Mouse (Mus musculus) kidney, adult 8-10 months (tissue): ENCODE measurements around the gene Gpatch2l.

Experiments used
- DNase-seq, 2 experiments: peaks; one replicate each; pipeline ENCODE4 v3.0.0; 2022

The Gpatch2l gene

GRCm38 (mm10) chr12:86280000-86280399, 38.3 kb downstream of the Gpatch2l start:
- DNase-seq: no peak

DNA sequence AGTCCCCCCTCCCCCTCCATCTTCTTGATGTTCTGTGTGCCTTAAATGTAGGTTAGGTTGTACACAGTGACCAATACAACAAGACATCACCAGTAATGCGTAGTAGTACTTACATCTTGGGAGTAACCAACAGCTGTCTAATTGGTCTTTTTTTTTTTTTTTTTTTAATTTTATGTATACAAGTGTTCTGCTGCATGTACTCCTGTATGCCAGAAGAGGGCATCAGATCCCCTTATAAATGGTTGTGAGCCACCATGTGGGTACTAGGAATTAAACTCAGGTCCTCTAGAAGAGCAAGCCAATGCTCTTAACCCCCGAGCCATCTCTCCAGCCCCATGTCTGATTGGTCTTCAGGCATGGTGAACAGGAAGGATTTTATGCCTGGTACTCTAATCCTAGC, 44.0 kb downstream of the Gpatch2l start:
- no peak for DNase-seq

- DNase-seq: no peak
Observed at GRCm38 (mm10) chr12:86297450-86297849, 55.8 kb downstream of the Gpatch2l start.

- peak in 1 of 2 experiments; percentile 51 for DNase-seq
Observed at GRCm38 (mm10) chr12:86302973-86303372, 61.3 kb downstream of the Gpatch2l start.

DNA sequence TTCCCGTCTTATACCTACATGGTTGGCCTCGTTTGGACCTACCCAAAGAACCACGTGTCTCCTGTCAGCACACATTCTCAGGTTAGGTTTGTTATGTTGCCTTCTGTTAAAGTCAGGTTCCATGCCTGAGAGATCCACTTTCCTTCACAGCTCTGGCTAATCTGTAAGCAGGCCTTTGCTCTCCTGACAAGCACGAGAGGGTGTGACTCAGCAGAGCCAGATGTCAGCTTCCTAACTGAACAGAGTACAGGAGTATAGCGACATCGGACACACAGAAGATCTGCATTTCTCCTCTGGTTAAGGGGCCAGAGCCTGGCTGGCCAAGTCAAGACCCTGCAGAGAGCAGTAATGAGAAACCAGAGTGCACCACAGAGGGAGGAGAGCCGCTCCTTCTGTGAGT, 63.4 kb downstream of the Gpatch2l start:
- DNase-seq: no peak

GRCm38 (mm10) chr12:86305635-86306243, 64.1 kb downstream of the Gpatch2l start:
- no peak for DNase-seq

GRCm38 (mm10) chr12:86309474-86309873, 67.8 kb downstream of the Gpatch2l start:
- no peak for DNase-seq

- no peak for DNase-seq
Observed at GRCm38 (mm10) chr12:86309902-86310301, 68.2 kb downstream of the Gpatch2l start.

DNA sequence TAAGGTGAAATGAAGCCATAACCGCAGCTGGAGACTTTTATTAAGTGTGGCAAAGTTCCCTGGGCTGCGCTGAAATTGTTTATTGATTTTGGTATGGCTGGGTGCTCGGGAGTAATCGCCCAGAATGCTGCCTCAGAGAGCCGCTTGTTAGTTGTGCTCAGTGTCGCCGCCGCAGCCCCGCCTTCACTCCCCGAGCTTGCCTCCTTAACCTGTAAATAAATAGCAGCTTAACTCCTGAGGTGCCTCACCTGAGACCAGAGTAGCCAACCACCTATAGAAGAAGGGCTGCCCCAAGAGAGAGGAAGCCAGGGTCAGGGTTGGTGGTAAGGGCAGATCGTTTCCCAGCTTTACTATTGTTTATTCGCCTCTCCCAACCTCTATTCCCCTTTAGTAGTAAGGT, 79.0 kb downstream of the Gpatch2l start:
- DNase-seq: no peak

- no peak for DNase-seq
Observed at GRCm38 (mm10) chr12:86324297-86324696, 82.6 kb downstream of the Gpatch2l start.

GRCm38 (mm10) chr12:86329813-86330212, 88.2 kb downstream of the Gpatch2l start:
- DNase-seq: no peak

- DNase-seq: no peak
Observed at GRCm38 (mm10) chr12:86330684-86331083, 89.0 kb downstream of the Gpatch2l start.

DNA sequence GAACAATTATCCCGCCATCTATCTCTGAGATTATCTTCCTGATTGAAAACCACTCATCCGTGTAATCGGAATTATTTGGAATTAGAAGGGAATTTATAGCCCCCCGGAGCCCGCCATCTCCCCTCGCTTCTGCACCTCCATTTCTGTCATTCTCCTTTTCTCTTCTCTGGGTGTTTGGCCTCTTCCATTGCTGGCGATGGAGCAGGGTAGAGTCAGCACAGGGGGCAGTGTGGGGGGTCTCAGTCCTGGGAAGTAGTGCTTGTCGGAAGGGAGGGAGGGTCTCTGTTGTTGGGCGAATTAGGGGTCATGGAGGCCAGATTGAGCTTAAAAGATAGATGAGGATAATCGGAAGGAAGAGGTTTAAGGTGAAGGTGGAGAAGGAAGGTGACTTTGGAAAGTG, 89.6 kb downstream of the Gpatch2l start:
- DNase-seq: no peak

GRCm38 (mm10) chr12:86336209-86336608, 94.6 kb downstream of the Gpatch2l start:
- no peak for DNase-seq

DNA sequence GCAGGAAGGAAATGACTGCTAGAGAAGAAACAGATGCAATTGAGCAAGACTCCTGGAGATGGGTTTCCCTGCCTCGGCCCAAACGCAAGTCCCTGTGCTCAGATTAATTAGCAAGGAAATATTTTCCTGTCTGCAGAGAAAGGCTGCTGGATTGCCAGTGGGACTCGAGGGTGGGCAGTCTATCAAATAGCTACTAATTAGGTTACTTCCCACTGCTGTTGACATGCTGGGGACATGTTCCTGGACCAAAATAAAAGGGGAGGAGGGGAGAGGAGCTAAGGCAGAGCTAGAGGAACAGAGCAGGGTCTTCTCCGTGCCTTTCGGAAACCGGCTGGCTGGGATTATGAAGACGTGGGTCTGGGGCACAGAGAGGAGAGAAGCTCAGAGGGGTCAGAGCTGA, 95.2 kb downstream of the Gpatch2l start:
- no peak for DNase-seq
